Mouse (Mus musculus): ENCODE measurements around the gene Arhgap22.

GRCm38 (mm10) chr14:33398065-33398860 lies 184.4 kb downstream of the Arhgap22 start:
- no peak for TF ChIP-seq CTCF (IDR thresholded peaks at IDR 0.05; ENCODE audit: borderline replicate concordance, insufficient read depth, low read length)
- no peak for TF ChIP-seq POLR2A (IDR thresholded peaks at IDR 0.05; ENCODE audit: low read depth, low read length)
